Comparison of ENCODE assay signal across 8 mouse cellular contexts in the genomic region with DNA sequence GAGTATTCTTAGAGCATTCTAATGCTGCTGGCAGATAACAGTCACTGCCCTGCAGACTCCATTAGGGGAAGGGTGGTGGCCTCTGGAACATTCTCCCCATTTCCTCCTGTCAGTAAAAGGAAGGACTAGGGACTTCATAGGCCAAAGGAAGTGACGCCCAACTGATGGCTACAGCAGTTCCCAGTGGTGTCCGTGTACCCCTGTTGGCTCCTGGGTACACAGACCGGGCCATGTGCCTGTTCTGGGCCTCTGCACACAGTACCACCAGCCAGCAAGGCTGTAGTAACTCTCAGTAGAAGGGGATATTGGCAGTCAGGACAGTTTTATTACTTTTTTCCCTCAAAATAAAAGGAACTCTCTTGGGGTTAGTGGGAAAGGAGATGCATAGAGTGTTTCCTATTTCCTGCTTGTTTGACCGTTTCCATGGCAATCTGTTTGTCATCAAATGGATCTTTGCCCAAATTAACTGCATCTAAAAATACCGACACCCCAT.
DNase-seq lines count a peak whose midpoint lies in the region; ATAC-seq and TF ChIP-seq lines count a peak whose summit lies in the region.
"Had no signal": no experiment of that assay in that cellular context is flagged by ENCODE, and none has a peak within 500 bp of the region (broad histone marks: within the 10 kb centered on the region; RNA-seq: fewer than 3 reads in every experiment).

No protein-coding gene starts in this region.

- DNase-seq in MEL (ENCODE audit: low read depth, low spot score), result peak; percentile 47
- no peak for DNase-seq in forebrain, embryonic 10.5 days (ENCODE audit: extremely low spot score, low spot score)
- DNase-seq in cerebellum, postnatal 4 days (ENCODE audit: low spot score in 2 of 2), result no peak
- no peak for DNase-seq in forebrain, embryonic 14.5 days (ENCODE audit: low spot score)

- no peak for TF ChIP-seq CTCF in MEL (IDR thresholded peaks at IDR 0.05 in 2 of 3, conservative IDR thresholded peaks at IDR 0.05 in 1 of 3; ENCODE audit: control insufficient read depth in 1 of 3, insufficient read depth in 1 of 3, low read depth in 2 of 3, low read length in 3 of 3, poor library complexity in 1 of 3, severe bottlenecking in 1 of 3)
- no peak for TF ChIP-seq CTCF in bone marrow macrophage, adult 2 months (IDR thresholded peaks at IDR 0.05; ENCODE audit: low read depth, low read length)

- peaks cover 2 to 17% of the 10 kb centered on the region in 2 experiments; a peak in 3 of 4 replicates for H3K4me1 ChIP-seq in MEL (ENCODE audit: control insufficient read depth in 1 of 2, insufficient read depth in 2 of 2, low read length in 2 of 2)
- H3K4me1 ChIP-seq in bone marrow macrophage, adult 2 months (ENCODE audit: control insufficient read depth, insufficient read depth, low read length), result peaks cover 78% of the 10 kb centered on the region
- peaks cover 50% of the 10 kb centered on the region for H3K4me1 ChIP-seq in intestine, embryonic 15.5 days (replicated peaks)
- peaks cover 81% of the 10 kb centered on the region for H3K4me1 ChIP-seq in lung, embryonic 15.5 days
- H3K4me1 ChIP-seq in forebrain, embryonic 10.5 days, result peaks cover 42% of the 10 kb centered on the region
- peaks cover 5% of the 10 kb centered on the region; the same call in 1 of the 2 replicates for H3K4me1 ChIP-seq in forebrain, embryonic 14.5 days (ENCODE audit: control insufficient read depth, insufficient read depth, low read length)

- 78% methylated on average over 5 of the region's 5 CpGs for WGBS in intestine, embryonic 15.5 days
- WGBS in lung, embryonic 15.5 days, result 58% methylated on average over 5 of the region's 5 CpGs
- 88% methylated on average over 5 of the region's 5 CpGs for WGBS in forebrain, embryonic 10.5 days
- 90% methylated on average over 5 of the region's 5 CpGs for WGBS in forebrain, embryonic 14.5 days

- H3K9me3 ChIP-seq in MEL (replicated peaks; ENCODE audit: insufficient read depth, low read length), result no peaks in the 10 kb centered on the region
- no peaks in the 10 kb centered on the region for H3K9me3 ChIP-seq in intestine, embryonic 15.5 days
- H3K9me3 ChIP-seq in lung, embryonic 15.5 days, result no peaks in the 10 kb centered on the region
- H3K9me3 ChIP-seq in forebrain, embryonic 10.5 days, result no peaks in the 10 kb centered on the region
- H3K9me3 ChIP-seq in forebrain, embryonic 14.5 days (replicated peaks; ENCODE audit: control insufficient read depth, low read length), result no peaks in the 10 kb centered on the region
- H3K9me3 ChIP-seq: limb, embryonic 12.5 days had no signal

- TF ChIP-seq POLR2A in MEL (IDR thresholded peaks at IDR 0.05; ENCODE audit: control insufficient read depth in 1 of 2, insufficient read depth in 1 of 2, low read depth in 1 of 2, low read length in 2 of 2, poor library complexity in 1 of 2), result no peak
- TF ChIP-seq POLR2A in bone marrow macrophage, adult 2 months (IDR thresholded peaks at IDR 0.05; ENCODE audit: borderline replicate concordance, low read depth, low read length), result no peak

- TF ChIP-seq RAD21 in MEL (IDR thresholded peaks at IDR 0.05; ENCODE audit: low read depth, low read length), result no peak

- H3K27me3 ChIP-seq in MEL (ENCODE audit: control insufficient read depth in 1 of 2, insufficient read depth in 2 of 2, low read length in 2 of 2), result no peaks in the 10 kb centered on the region
- no peaks in the 10 kb centered on the region for H3K27me3 ChIP-seq in intestine, embryonic 15.5 days (replicated peaks)
- H3K27me3 ChIP-seq in lung, embryonic 15.5 days, result no peaks in the 10 kb centered on the region
- H3K27me3 ChIP-seq in forebrain, embryonic 10.5 days (ENCODE audit: poor library complexity, severe bottlenecking), result peaks cover 4% of the 10 kb centered on the region; the same call in 1 of the 2 replicates
- H3K27me3 ChIP-seq in forebrain, embryonic 14.5 days (replicated peaks; ENCODE audit: control insufficient read depth, insufficient read depth, low read length), result no peaks in the 10 kb centered on the region
- H3K27me3 ChIP-seq: limb, embryonic 12.5 days had no signal

- no peak overlapping the region for H3K9ac ChIP-seq in MEL (ENCODE audit: control insufficient read depth, low read depth, low read length, poor library complexity, severe bottlenecking)
- no peak overlapping the region for H3K9ac ChIP-seq in intestine, embryonic 15.5 days
- H3K9ac ChIP-seq in lung, embryonic 15.5 days, result no peak overlapping the region
- no peak overlapping the region for H3K9ac ChIP-seq in forebrain, embryonic 14.5 days (ENCODE audit: low read length)
- H3K9ac ChIP-seq: limb, embryonic 12.5 days had no signal

- no peak overlapping the region for H3K4me3 ChIP-seq in MEL (ENCODE audit: control insufficient read depth in 1 of 2, insufficient read depth in 1 of 2, low read depth in 2 of 2, low read length in 2 of 2)
- no peak overlapping the region for H3K4me3 ChIP-seq in bone marrow macrophage, adult 2 months (ENCODE audit: insufficient read depth, low read length)
- H3K4me3 ChIP-seq in intestine, embryonic 15.5 days (replicated peaks), result no peak overlapping the region
- no peak overlapping the region for H3K4me3 ChIP-seq in lung, embryonic 15.5 days
- H3K4me3 ChIP-seq in forebrain, embryonic 10.5 days, result no peak overlapping the region
- H3K4me3 ChIP-seq in forebrain, embryonic 14.5 days (ENCODE audit: low read depth, low read length), result no peak overlapping the region
- H3K4me3 ChIP-seq: limb, embryonic 12.5 days had no signal

- no peak for TF ChIP-seq EP300 in MEL (IDR thresholded peaks at IDR 0.05; ENCODE audit: low read depth in 1 of 2, low read length in 2 of 2)

- H3K27ac ChIP-seq in MEL (ENCODE audit: control insufficient read depth, low read depth, low read length), result peak overlapping the region; percentile 20
- H3K27ac ChIP-seq in bone marrow macrophage, adult 2 months (ENCODE audit: insufficient read depth, low read depth, low read length), result peak overlapping the region; percentile 99
- H3K27ac ChIP-seq in intestine, embryonic 15.5 days, result peak overlapping the region; percentile 48; the same call in 1 of the 2 replicates
- H3K27ac ChIP-seq in lung, embryonic 15.5 days, result peak overlapping the region; percentile 64
- no peak overlapping the region; the same call in 1 of the 2 replicates for H3K27ac ChIP-seq in forebrain, embryonic 10.5 days
- H3K27ac ChIP-seq in forebrain, embryonic 14.5 days (ENCODE audit: low read depth, low read length), result no peak overlapping the region

- H3K79me2 ChIP-seq in MEL (ENCODE audit: control insufficient read depth, insufficient read depth, low read length, poor library complexity), result peaks cover 2% of the 10 kb centered on the region; the same call in 1 of the 2 replicates

- no peak for ATAC-seq in intestine, embryonic 15.5 days
- 0 out of 2 replicates have a peak, but pooled peaks have one; percentile 7 for ATAC-seq in lung, embryonic 15.5 days (ENCODE audit: borderline replicate concordance, extremely low read depth, low FRiP score, low TSS enrichment)
- no peak for ATAC-seq in forebrain, embryonic 14.5 days

- H3K4me2 ChIP-seq in intestine, embryonic 15.5 days (replicated peaks), result no peak overlapping the region
- H3K4me2 ChIP-seq in lung, embryonic 15.5 days, result no peak overlapping the region
- H3K4me2 ChIP-seq in forebrain, embryonic 14.5 days (ENCODE audit: low read length), result no peak overlapping the region
- H3K4me2 ChIP-seq: limb, embryonic 12.5 days had no signal

- H3K36me3 ChIP-seq in MEL (ENCODE audit: control insufficient read depth in 1 of 2, insufficient read depth in 2 of 2, low read length in 2 of 2), result peaks cover 0 to 17% of the 10 kb centered on the region in 2 experiments; a peak in 2 of 4 replicates
- H3K36me3 ChIP-seq in intestine, embryonic 15.5 days, result no peaks in the 10 kb centered on the region
- H3K36me3 ChIP-seq in lung, embryonic 15.5 days, result peaks cover 13% of the 10 kb centered on the region; the same call in 1 of the 2 replicates
- peaks cover 10% of the 10 kb centered on the region for H3K36me3 ChIP-seq in forebrain, embryonic 10.5 days (replicated peaks)
- no peaks in the 10 kb centered on the region for H3K36me3 ChIP-seq in forebrain, embryonic 14.5 days (ENCODE audit: control insufficient read depth, insufficient read depth, low read length)

TF ChIP-seq in MEL, 35 proteins besides CTCF, POLR2A, EP300 and RAD21:
- TF ChIP-seq ZC3H11A (IDR thresholded peaks at IDR 0.05; ENCODE audit: low read depth, low read length) (no peak), GATA1 (IDR thresholded peaks at IDR 0.05; ENCODE audit: low read depth, low read length) (no peak), MYC (IDR thresholded peaks at IDR 0.05; ENCODE audit: low read depth, low read length) (no peak), KAT2A (conservative IDR thresholded peaks at IDR 0.05; ENCODE audit: low read depth, low read length) (no peak), MXI1 (IDR thresholded peaks at IDR 0.05; ENCODE audit: low read depth, low read length) (no peak)

Comparison
In these comparisons a context has a peak if more than half of its experiments do, and no peak if none do; other contexts are left out.
1. H3K27ac ChIP-seq: peak in MEL (single experiment), bone marrow macrophage, adult 2 months (single experiment), intestine, embryonic 15.5 days (single experiment) and lung, embryonic 15.5 days (single experiment); none in forebrain, embryonic 10.5 days (single experiment) and forebrain, embryonic 14.5 days (single experiment).